Mouse (Mus musculus) heart, embryonic 11.5 days (tissue): ENCODE measurements around the gene Gnl1. TPM values are rescaled to one million over a fixed set of nuclear protein-coding genes. Genes with fewer than 3 reads are reported as not detected.
"Not testable (repeated sequence)": the region's sequence is repeated elsewhere in the genome, so short reads cannot be mapped to it uniquely, and the experiment has no call there.

Experiments
- ATAC-seq: fragments of 200-750 bp; cut with Nextera tagmentation; replicated peaks from 2 replicates; pipeline ENCODE4 v1.8.0; 2017; ENCODE audit warnings: moderate library complexity; ENCODE audit not compliant: insufficient number of reproducible peaks, low FRiP score, low TSS enrichment
- H3K27ac ChIP-seq: fragments of 300-500 bp; sonication (generic); 2 replicates; pipeline ENCODE4 v1.5.1; 2014; ENCODE audit warnings: mild to moderate bottlenecking, low read depth, low read length
- H3K27me3 ChIP-seq: fragments of 300-500 bp; sonication (generic); 2 replicates; pipeline ENCODE4 v1.6.1; 2014; ENCODE audit warnings: mild to moderate bottlenecking, low read length, mixed read lengths; ENCODE audit not compliant: control insufficient read depth, insufficient read depth
- H3K36me3 ChIP-seq: fragments of 300-500 bp; sonication (generic); 2 replicates; pipeline ENCODE4 v1.6.1; 2014; ENCODE audit warnings: mild to moderate bottlenecking, low read length, moderate library complexity, mixed read lengths; ENCODE audit not compliant: control insufficient read depth, insufficient read depth
- H3K4me1 ChIP-seq: fragments of 300-500 bp; sonication (generic); 2 replicates; pipeline ENCODE4 v1.6.1; 2014; ENCODE audit warnings: low read length; ENCODE audit not compliant: control insufficient read depth, insufficient read depth
- H3K4me2 ChIP-seq: fragments of 300-500 bp; sonication (generic); 2 replicates; pipeline ENCODE4 v1.6.1; 2014; ENCODE audit warnings: mild to moderate bottlenecking, moderate library complexity
- H3K4me3 ChIP-seq: fragments of 300-500 bp; sonication (generic); 2 replicates; pipeline ENCODE4 v1.5.1; 2014; ENCODE audit warnings: low read depth, low read length
- H3K9ac ChIP-seq: fragments of 300-500 bp; sonication (generic); 2 replicates; pipeline ENCODE4 v1.6.1; 2014; ENCODE audit warnings: mild to moderate bottlenecking, low read depth, low read length, moderate library complexity
- H3K9me3 ChIP-seq: fragments of 300-500 bp; sonication (generic); replicated peaks from 2 replicates; pipeline ENCODE4 v1.6.1; 2016; ENCODE audit warnings: low read length; ENCODE audit not compliant: control insufficient read depth
- WGBS: fragments of 180-500 bp; shearing (Covaris S2); extraction: QIAGEN DNeasy Blood & Tissue Kit; methylation state at CpG from one replicate; pipeline ENCODE4 v1.1.7; 2014; ENCODE audit not compliant: insufficient replicate concordance; 5-methylcytosine and 5-hydroxymethylcytosine counted together
- polyA plus RNA-seq: library from polyadenylated mRNA; unstranded; fragments of >200 nt; fragmentation: Nextera tagmentation; extraction: Ambion mirVana; gene quantifications from 2 replicates; pipeline ENCODE4 v1.2.1, GENCODE M21; 2014

Gene Gnl1
- polyA plus RNA-seq, 1 experiment from 2014 or later = 29.1 TPM

- Histone ChIP-seq H3K9me3 (no peaks in the 10 kb centered on the region), H3K9ac (no peak overlapping the region), H3K36me3 (no peaks in the 10 kb centered on the region), H3K4me3 (no peak overlapping the region), H3K4me2 (no peak overlapping the region), H3K27me3 (no peaks in the 10 kb centered on the region), H3K4me1 (peaks cover 3% of the 10 kb centered on the region; the same call in 1 of the 2 replicates), H3K27ac (no peak overlapping the region)
- no peak for ATAC-seq
- 51% methylated on average over 5 of the region's 5 CpGs for WGBS
Measured at GRCm38 (mm10) chr17:36025197-36025596, 45.5 kb downstream of the Gnl1 start.

DNA sequence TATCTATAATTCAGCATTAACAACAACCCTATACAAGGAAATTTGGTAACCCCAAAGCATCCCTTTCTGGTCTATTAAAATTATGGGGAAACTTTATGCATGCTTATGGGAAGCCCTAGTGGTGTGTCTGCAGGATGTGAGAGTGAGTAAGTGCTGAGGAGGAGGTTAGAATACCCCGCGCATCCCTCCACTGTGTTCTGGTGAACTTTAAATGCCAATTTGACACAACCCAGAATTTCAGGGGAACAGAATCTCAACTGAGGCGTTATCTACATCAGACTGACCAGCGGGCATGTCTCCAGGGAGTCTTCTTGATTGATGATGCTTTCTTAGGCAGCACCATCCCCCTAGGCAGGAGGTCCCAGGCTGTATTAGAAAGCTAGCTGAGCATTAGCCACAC is 46.2 kb downstream of the Gnl1 start:
- Histone ChIP-seq H3K27me3 (no peaks in the 10 kb centered on the region), H3K4me2 (no peak overlapping the region), H3K4me3 (no peak overlapping the region), H3K4me1 (peaks cover 3% of the 10 kb centered on the region; the same call in 1 of the 2 replicates), H3K9ac (no peak overlapping the region), H3K27ac (no peak overlapping the region), H3K9me3 (no peaks in the 10 kb centered on the region), H3K36me3 (no peaks in the 10 kb centered on the region)
- no peak for ATAC-seq
- WGBS = 40% methylated on average over 4 of the region's 4 CpGs

GRCm38 (mm10) chr17:36027663-36028062 is 48.0 kb downstream of the Gnl1 start:
- Histone ChIP-seq H3K27ac (no peak overlapping the region), H3K9ac (no peak overlapping the region), H3K9me3 (no peaks in the 10 kb centered on the region), H3K36me3 (no peaks in the 10 kb centered on the region), H3K4me1 (peaks cover 3% of the 10 kb centered on the region; the same call in 1 of the 2 replicates), H3K4me2 (no peak overlapping the region), H3K4me3 (no peak overlapping the region), H3K27me3 (no peaks in the 10 kb centered on the region)
- WGBS = 88% methylated on average over 4 of the region's 4 CpGs
- ATAC-seq = no peak

DNA sequence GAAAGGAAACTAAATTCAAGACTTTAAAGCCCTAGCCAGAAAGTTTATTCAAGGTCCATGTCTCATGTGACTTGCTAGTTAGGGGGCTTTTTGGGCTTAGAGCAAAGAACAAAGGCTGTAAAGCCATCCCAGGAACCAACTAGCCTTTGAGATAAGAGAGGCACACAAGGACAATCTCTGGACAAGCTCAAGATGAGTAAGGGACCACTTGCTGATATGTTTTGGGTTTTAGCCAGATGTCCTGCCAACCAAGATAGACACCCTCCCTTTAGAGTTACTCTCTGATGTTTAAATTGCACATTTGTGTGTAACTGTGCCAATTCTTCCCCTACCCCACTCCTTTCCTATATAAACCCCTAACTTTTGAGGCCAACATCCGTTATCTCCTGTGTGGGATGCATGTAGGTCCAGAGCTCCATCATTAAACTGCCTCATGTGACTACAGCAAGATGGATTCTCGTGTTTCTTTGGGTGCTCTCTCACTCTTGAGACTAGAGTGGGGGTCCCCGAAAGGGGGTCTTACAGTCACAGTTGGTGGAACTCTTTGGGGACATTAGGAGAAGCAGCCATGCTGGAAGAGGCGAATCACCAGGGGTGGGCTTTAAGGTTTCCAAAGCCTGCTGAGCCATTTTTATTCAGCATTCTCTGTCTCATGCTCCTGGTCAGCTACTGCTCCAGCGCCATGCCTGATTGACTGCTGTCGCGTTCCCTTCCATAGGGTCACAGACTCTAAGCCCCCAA is 49.4 kb downstream of the Gnl1 start:
- Histone ChIP-seq H3K27ac (no peak overlapping the region), H3K4me2 (no peak overlapping the region), H3K36me3 (no peaks in the 10 kb centered on the region), H3K4me3 (no peak overlapping the region), H3K9me3 (no peaks in the 10 kb centered on the region), H3K4me1 (no peaks in the 10 kb centered on the region), H3K27me3 (no peaks in the 10 kb centered on the region), H3K9ac (no peak overlapping the region)
- 80% methylated on average over 7 of the region's 7 CpGs for WGBS
- no peak for ATAC-seq

GRCm38 (mm10) chr17:36030046-36030702 is 50.5 kb downstream of the Gnl1 start:
- WGBS = 77% methylated on average over 2 of the region's 4 CpGs
- not testable (repeated sequence) for H3K9me3 ChIP-seq, H3K27me3 ChIP-seq, H3K4me1 ChIP-seq, ATAC-seq, H3K4me2 ChIP-seq, H3K4me3 ChIP-seq, H3K36me3 ChIP-seq, H3K9ac ChIP-seq, H3K27ac ChIP-seq

GRCm38 (mm10) chr17:36030703-36031582 is 51.3 kb downstream of the Gnl1 start:
- not testable (repeated sequence) for H3K27ac ChIP-seq, H3K9me3 ChIP-seq, H3K27me3 ChIP-seq, H3K4me3 ChIP-seq, H3K9ac ChIP-seq, ATAC-seq, H3K36me3 ChIP-seq, H3K4me1 ChIP-seq
- WGBS = 67% methylated on average over 8 of the region's 8 CpGs
- H3K4me2 ChIP-seq = peak overlapping the region; percentile 84

DNA sequence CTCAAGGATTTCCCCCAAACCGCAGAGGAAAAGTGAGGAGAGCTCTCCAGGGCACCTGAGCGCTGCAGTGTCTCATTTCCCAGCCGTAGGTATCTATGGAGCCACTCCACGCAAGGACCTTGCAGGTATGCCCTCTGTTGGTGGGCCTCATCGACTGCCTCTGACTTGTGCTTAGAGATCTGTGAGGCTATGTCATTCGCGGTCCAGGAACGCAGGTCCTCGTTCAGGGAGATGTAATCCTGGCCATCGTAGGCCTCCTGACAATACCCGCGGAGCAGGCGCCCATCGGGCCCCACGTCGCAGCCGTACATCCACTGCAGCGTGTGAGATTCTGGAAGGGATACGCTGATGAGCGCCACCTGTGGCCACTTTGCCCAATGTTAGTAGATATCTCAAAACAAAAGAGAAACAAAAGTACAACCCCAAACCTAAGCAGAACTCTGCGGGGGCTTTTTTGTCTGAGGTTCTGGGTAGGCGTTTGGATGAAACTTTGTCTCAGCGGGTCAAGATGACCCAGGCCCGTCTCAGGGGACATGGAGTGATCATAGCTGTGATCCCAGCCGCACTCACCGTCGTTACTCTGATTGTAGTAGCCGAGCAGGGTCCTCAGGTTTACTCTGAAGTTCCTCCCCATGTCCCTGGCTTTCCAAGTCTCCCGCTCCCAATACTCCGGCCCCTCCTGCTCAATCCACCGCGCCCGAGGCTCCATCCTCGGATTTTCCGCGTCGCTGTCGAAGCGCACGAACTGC is 52.1 kb downstream of the Gnl1 start:
- Histone ChIP-seq H3K4me3 (peak overlapping the region; percentile 49), H3K4me2 (peak overlapping the region; percentile 84), H3K9ac (0 out of 2 replicates have a peak overlapping the region, but pooled peaks have one; percentile 39)
- not testable (repeated sequence) for H3K36me3 ChIP-seq, H3K9me3 ChIP-seq, H3K4me1 ChIP-seq, H3K27me3 ChIP-seq, H3K27ac ChIP-seq
- 3% methylated on average over 40 of the region's 40 CpGs for WGBS
- ATAC-seq = peak; percentile 35; the same call in 1 of the 2 replicates

GRCm38 (mm10) chr17:36032351-36032875 is 52.8 kb downstream of the Gnl1 start, which contains the start of gene H2-T23:
Gene H2-T23 (minus strand): TSS chr17:36032855.
- H3K27ac ChIP-seq, H3K4me1 ChIP-seq, ATAC-seq, H3K9me3 ChIP-seq, H3K27me3 ChIP-seq, H3K36me3 ChIP-seq: not testable (repeated sequence)
- Histone ChIP-seq H3K9ac (0 out of 2 replicates have a peak within 1 kb of the TSS, but pooled peaks have one; percentile 39), H3K4me3 (peak within 1 kb of the TSS; percentile 49), H3K4me2 (peak within 1 kb of the TSS; percentile 84)
- under 1% methylated on average over 24 of the region's 25 CpGs for WGBS
